Mouse (Mus musculus) myocyte (in vitro differentiated cells): Measurements from ENCODE around the gene Fam71e1.

Source experiments
- CEBPB ChIP-seq: IDR thresholded peaks from 2 replicates; pipeline ENCODE4 v1.6.1; 2011; ENCODE audit warnings: mild to moderate bottlenecking, moderate library complexity; ENCODE audit not compliant: poor library complexity, insufficient read depth, severe bottlenecking
- E2F4 ChIP-seq: IDR thresholded peaks from one replicate; pipeline ENCODE4 v1.6.1; 2011; ENCODE audit warnings: mild to moderate bottlenecking, control low read depth, moderate library complexity; ENCODE audit not compliant: insufficient read depth
- MAX ChIP-seq: IDR thresholded peaks from one replicate; pipeline ENCODE4 v1.6.1; 2011; ENCODE audit warnings: low read depth, mild to moderate bottlenecking, control low read depth
- MYOD1 ChIP-seq, 3 experiments: IDR thresholded peaks; one replicate each; pipeline ENCODE4 v1.6.1; 2011; ENCODE audit warnings: control low read depth in 2 of 3, low read depth in 2 of 3, mild to moderate bottlenecking in 2 of 3, moderate library complexity in 1 of 3; ENCODE audit not compliant: insufficient read length in 2 of 3, control insufficient read depth in 1 of 3
- MYOG ChIP-seq, 3 experiments: IDR thresholded peaks; one replicate each; pipeline ENCODE4 v1.6.1; 2011; ENCODE audit warnings: control low read depth in 2 of 3, low read depth in 2 of 3, mild to moderate bottlenecking in 2 of 3; ENCODE audit not compliant: insufficient read length in 2 of 3, control insufficient read depth in 1 of 3, insufficient read depth in 1 of 3
- POLR2A ChIP-seq: IDR thresholded peaks from one replicate; pipeline ENCODE4 v1.6.1; 2011; ENCODE audit warnings: low read depth, mild to moderate bottlenecking, control low read depth, moderate library complexity; ENCODE audit not compliant: insufficient read length
- POLR2AphosphoS2 ChIP-seq: IDR thresholded peaks from one replicate; pipeline ENCODE4 v1.6.1; 2011; ENCODE audit warnings: low read depth, control low read depth; ENCODE audit not compliant: insufficient read length
- REST ChIP-seq: IDR thresholded peaks from one replicate; pipeline ENCODE4 v1.6.1; 2011; ENCODE audit warnings: mild to moderate bottlenecking, control low read depth, moderate library complexity; ENCODE audit not compliant: insufficient read depth, insufficient read length
- TCF12 ChIP-seq: IDR thresholded peaks from one replicate; pipeline ENCODE4 v1.6.1; 2011; ENCODE audit warnings: mild to moderate bottlenecking, control low read depth; ENCODE audit not compliant: poor library complexity, insufficient read depth, severe bottlenecking

- TF ChIP-seq MYOG (IDR thresholded peaks at IDR 0.05; ENCODE audit: control insufficient read depth in 1 of 3, insufficient read depth in 1 of 3, insufficient read length in 2 of 3, low read depth in 2 of 3) (no peak), POLR2A (no peak), MYOD1 (IDR thresholded peaks at IDR 0.05; ENCODE audit: control insufficient read depth in 1 of 3, insufficient read length in 2 of 3, low read depth in 2 of 3) (no peak), MAX (no peak), POLR2AphosphoS2 (no peak), TCF12 (no peak), CEBPB (no peak), REST (no peak), E2F4 (no peak)
These were observed 50.7 kb downstream of the Fam71e1 start for GRCm38 (mm10) chr7:44547041-44547440.
